Mouse (Mus musculus): ENCODE data around the gene Chrnb2. TPM values are rescaled to one million over a fixed set of nuclear protein-coding genes. Genes with fewer than 3 reads are reported as not detected.

Chrnb2 gene
- polyA plus RNA-seq, 1 experiment from 2014 or later = 0.27 TPM

DNA sequence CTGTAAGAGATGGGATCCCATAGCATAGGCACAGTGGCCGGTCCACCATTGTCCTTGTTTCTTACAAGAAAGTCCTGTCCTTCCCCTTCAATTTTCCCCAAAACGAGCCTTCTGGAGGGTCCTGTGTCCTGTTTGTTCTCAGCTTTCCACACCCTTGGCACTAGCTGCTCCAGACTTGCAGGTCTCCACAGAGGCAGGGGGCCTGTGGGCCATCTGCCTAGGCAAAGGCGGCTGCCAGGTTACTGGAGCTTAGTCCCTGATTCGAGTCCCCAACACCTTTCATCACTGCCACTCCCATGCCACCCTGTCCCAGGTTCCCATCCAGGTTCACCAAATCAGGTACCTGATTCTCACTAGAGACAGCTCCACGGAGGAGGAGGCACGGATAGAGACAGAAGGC lies 9.1 kb downstream of the Chrnb2 start:
- ATAC-seq (no peak), DNase-seq (ENCODE audit: low spot score) (no peak)
- WGBS = 63% methylated on average over 6 of the region's 6 CpGs
- no peak for TF ChIP-seq CTCF (IDR thresholded peaks at IDR 0.05)
- no peak for TF ChIP-seq EP300 (IDR thresholded peaks at IDR 0.05)
- H3K4me2 ChIP-seq (replicated peaks; ENCODE audit: low read depth, low read length) = no peak overlapping the region
- H3K36me3 ChIP-seq (ENCODE audit: insufficient read depth, low read length) = peaks cover 9% of the 10 kb centered on the region; the same call in 1 of the 2 replicates
- H3K9me3 ChIP-seq (ENCODE audit: low read length) = no peaks in the 10 kb centered on the region
- no peaks in the 10 kb centered on the region for H3K27me3 ChIP-seq (replicated peaks; ENCODE audit: insufficient read depth, low read length)
- H3K4me3 ChIP-seq (ENCODE audit: low read depth, low read length) = no peak overlapping the region
- H3K4me1 ChIP-seq (ENCODE audit: insufficient read depth, low read depth, low read length) = no peaks in the 10 kb centered on the region
- no peak overlapping the region for H3K9ac ChIP-seq (replicated peaks; ENCODE audit: low read depth)
- H3K27ac ChIP-seq (ENCODE audit: low read length) = no peak overlapping the region

DNA sequence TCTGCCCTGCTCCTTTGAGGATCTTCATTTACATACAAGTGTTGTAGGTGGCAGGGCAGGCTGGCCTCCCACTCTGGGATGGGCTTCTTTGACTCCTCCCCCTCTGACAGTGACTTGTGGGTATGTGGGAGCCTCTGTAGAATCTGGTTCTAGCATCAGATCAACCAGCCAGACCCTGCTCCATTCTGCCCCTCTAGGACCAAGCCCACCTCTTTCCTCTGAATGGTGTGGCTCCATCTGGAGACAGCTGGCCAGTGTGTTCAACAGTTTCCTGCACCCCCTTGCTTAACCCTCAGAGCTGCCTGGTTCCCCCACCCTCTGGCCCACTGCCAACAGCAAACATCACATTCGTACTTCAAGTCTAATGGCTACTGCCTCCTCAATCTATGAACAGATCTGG lies 12.1 kb downstream of the Chrnb2 start:
- Histone ChIP-seq H3K9me3 (ENCODE audit: low read length) (no peaks in the 10 kb centered on the region), H3K4me3 (ENCODE audit: low read depth, low read length) (no peak overlapping the region), H3K4me2 (replicated peaks; ENCODE audit: low read depth, low read length) (no peak overlapping the region), H3K27me3 (replicated peaks; ENCODE audit: insufficient read depth, low read length) (no peaks in the 10 kb centered on the region), H3K4me1 (ENCODE audit: insufficient read depth, low read depth, low read length) (no peaks in the 10 kb centered on the region), H3K27ac (ENCODE audit: low read length) (no peak overlapping the region), H3K36me3 (ENCODE audit: insufficient read depth, low read length) (peaks cover 23% of the 10 kb centered on the region; the same call in 1 of the 2 replicates), H3K9ac (replicated peaks; ENCODE audit: low read depth) (no peak overlapping the region)
- DNase-seq (ENCODE audit: low spot score) = no peak
- TF ChIP-seq EP300 (IDR thresholded peaks at IDR 0.05) (no peak), CTCF (IDR thresholded peaks at IDR 0.05) (no peak)
- 14% methylated on average over 1 of the region's 1 CpGs for WGBS
- 0 out of 2 replicates have a peak, but pooled peaks have one; percentile 19 for ATAC-seq

DNA sequence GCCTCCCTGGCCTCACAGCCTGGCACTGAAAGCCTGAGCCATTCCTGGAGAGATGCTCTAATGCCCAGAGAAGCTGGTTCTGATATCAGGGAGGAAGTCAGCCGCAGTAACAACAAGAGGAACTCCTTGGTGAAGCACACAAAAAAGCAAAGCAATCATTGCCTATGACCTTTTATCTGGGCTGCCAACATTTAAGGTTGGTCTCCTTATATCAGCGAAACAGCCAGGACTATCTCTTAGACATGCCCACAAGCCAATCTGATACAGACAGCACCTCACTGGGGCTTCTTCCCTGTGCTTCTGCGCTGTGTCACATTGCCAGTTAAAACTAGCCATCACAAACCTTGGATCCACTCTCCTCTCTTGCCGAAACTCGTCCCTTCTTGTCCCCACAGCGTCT lies 25.9 kb downstream of the Chrnb2 start:
- ATAC-seq (no peak), DNase-seq (ENCODE audit: low spot score) (no peak)
- no peaks in the 10 kb centered on the region for H3K27me3 ChIP-seq (replicated peaks; ENCODE audit: insufficient read depth, low read length)
- H3K27ac ChIP-seq (ENCODE audit: low read length) = no peak overlapping the region
- WGBS = 96% methylated on average over 6 of the region's 6 CpGs
- H3K4me1 ChIP-seq (ENCODE audit: insufficient read depth, low read depth, low read length) = no peaks in the 10 kb centered on the region
- no peak overlapping the region for H3K4me3 ChIP-seq (ENCODE audit: low read depth, low read length)
- H3K9ac ChIP-seq (replicated peaks; ENCODE audit: low read depth) = no peak overlapping the region
- TF ChIP-seq EP300 (IDR thresholded peaks at IDR 0.05) (no peak), CTCF (IDR thresholded peaks at IDR 0.05) (no peak)
- no peak overlapping the region for H3K4me2 ChIP-seq (replicated peaks; ENCODE audit: low read depth, low read length)
- no peaks in the 10 kb centered on the region for H3K9me3 ChIP-seq (ENCODE audit: low read length)
- H3K36me3 ChIP-seq (ENCODE audit: insufficient read depth, low read length) = peaks cover 73% of the 10 kb centered on the region

DNA sequence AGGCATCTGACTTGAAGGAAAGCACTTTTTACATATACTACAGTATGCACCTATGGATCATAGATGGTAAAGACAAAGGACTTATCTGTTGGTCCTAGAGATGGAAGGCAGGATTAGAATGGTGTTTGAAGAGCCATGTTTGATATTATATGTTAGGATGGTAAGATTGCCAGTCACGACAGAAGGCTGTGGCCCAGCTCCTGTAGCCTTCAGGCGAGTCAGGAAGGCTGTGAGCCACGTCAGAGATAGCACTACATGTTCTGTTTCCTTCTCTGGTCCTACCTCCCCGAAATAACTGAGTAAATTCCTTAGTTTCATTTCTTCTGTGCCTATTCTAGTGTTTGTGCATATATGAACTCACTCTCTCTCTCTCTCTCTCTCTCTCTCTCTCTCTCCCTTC lies 32.3 kb downstream of the Chrnb2 start:
- Histone ChIP-seq H3K36me3 (ENCODE audit: insufficient read depth, low read length) (peaks cover 17% of the 10 kb centered on the region; the same call in 1 of the 2 replicates), H3K4me3 (ENCODE audit: low read depth, low read length) (no peak overlapping the region), H3K4me2 (replicated peaks; ENCODE audit: low read depth, low read length) (peak overlapping the region; percentile 60), H3K27ac (ENCODE audit: low read length) (no peak overlapping the region), H3K9ac (replicated peaks; ENCODE audit: low read depth) (no peak overlapping the region), H3K9me3 (ENCODE audit: low read length) (no peaks in the 10 kb centered on the region), H3K27me3 (replicated peaks; ENCODE audit: insufficient read depth, low read length) (no peaks in the 10 kb centered on the region), H3K4me1 (ENCODE audit: insufficient read depth, low read depth, low read length) (peaks cover 8% of the 10 kb centered on the region)
- WGBS = 83% methylated on average over 4 of the region's 4 CpGs
- TF ChIP-seq CTCF (IDR thresholded peaks at IDR 0.05) (no peak), EP300 (IDR thresholded peaks at IDR 0.05) (no peak)
- no peak for ATAC-seq
- DNase-seq (ENCODE audit: low spot score) = no peak

DNA sequence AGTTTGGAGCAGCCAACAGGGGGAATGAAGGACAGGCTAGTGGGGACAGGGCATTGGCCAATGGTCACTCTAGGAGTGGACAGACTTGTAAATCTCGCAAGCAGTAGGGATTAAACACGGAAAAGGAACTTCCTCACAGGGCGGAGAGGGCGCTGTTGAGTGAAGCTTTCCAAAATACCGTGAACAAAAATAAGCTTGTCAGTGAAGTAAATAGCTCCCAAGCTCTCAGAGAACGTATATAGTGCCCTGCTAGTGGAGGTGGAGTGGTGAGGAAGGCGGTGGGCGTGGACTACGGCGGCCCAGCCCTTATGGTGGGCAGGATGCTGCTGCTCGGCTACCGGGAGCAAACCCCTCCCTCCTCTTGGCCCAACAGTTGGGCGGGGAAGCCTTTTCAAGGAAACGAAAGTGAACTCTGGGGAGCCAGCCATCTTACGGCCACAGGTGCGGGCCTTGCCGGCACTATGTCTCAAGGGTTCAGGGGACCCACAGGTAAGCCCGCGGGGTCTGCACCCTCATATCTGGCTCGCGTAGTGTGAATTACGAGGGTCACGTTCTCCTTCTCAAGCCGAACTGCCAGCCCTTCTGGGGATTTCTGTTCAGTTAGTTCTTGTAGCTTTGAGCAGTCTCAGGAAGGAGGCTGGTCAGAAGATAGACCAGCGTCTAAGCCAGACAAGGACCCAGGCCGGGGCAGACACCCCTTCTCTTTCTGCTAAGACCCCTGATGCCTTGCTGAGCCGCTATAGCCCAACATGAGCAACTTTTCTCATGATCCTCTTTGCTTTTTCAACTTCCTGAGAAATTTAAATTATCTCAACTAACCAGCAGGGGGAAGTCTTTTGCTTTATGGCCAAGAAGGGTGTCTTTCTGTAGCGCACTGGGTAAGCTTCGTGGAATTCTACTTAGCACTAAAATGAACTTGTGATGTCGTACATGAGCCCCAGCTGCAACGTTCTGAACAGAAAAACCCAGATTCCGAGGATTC lies 33.8 kb downstream of the Chrnb2 start:
- Histone ChIP-seq H3K4me3 (ENCODE audit: low read depth, low read length) (peak overlapping the region; percentile 77), H3K4me1 (ENCODE audit: insufficient read depth, low read depth, low read length) (peaks cover 8% of the 10 kb centered on the region), H3K9me3 (ENCODE audit: low read length) (no peaks in the 10 kb centered on the region), H3K27me3 (replicated peaks; ENCODE audit: insufficient read depth, low read length) (no peaks in the 10 kb centered on the region), H3K27ac (ENCODE audit: low read length) (peak overlapping the region; percentile 90), H3K36me3 (ENCODE audit: insufficient read depth, low read length) (0 out of 2 replicates have a peak, but pooled peaks cover 12% of the 10 kb centered on the region), H3K9ac (replicated peaks; ENCODE audit: low read depth) (peak overlapping the region; percentile 78), H3K4me2 (replicated peaks; ENCODE audit: low read depth, low read length) (peak overlapping the region; percentile 60)
- DNase-seq (ENCODE audit: low spot score) (peak; percentile 98), ATAC-seq (peak; percentile 98)
- 0 out of 2 replicates have a peak, but pooled peaks have one; percentile 20 for TF ChIP-seq EP300 (IDR thresholded peaks at IDR 0.05)
- peak; percentile 71 for TF ChIP-seq CTCF (IDR thresholded peaks at IDR 0.05)
- 3% methylated on average over 32 of the region's 32 CpGs for WGBS

DNA sequence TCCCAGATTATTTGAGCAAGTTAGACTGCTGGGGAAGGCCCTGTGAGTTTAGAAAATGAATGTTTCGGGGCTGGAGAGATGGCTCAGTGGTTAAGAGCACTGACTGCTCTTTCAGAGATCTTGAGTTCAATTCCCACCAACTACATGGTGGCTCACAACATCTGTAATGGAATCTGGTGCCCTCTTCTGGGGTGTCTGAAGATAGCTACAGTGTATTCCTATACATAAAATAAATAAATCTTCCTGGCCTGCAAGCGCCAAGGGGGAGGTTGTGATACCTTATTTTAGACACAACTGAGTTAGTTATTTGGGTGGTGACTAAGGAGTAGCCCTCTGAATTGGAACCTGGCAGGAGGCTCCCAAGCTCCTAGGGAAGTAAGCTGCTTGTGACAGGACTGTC lies 35.6 kb downstream of the Chrnb2 start:
- Histone ChIP-seq H3K27me3 (replicated peaks; ENCODE audit: insufficient read depth, low read length) (no peaks in the 10 kb centered on the region), H3K36me3 (ENCODE audit: insufficient read depth, low read length) (no peaks in the 10 kb centered on the region), H3K9me3 (ENCODE audit: low read length) (no peaks in the 10 kb centered on the region), H3K4me1 (ENCODE audit: insufficient read depth, low read depth, low read length) (peaks cover 8% of the 10 kb centered on the region), H3K27ac (ENCODE audit: low read length) (no peak overlapping the region), H3K4me3 (ENCODE audit: low read depth, low read length) (no peak overlapping the region), H3K4me2 (replicated peaks; ENCODE audit: low read depth, low read length) (no peak overlapping the region), H3K9ac (replicated peaks; ENCODE audit: low read depth) (no peak overlapping the region)
- TF ChIP-seq EP300 (IDR thresholded peaks at IDR 0.05) (no peak), CTCF (IDR thresholded peaks at IDR 0.05) (peak; percentile 23)
- WGBS = 76% methylated on average over 2 of the region's 2 CpGs
- ATAC-seq (no peak), DNase-seq (ENCODE audit: low spot score) (no peak)
